Mouse (Mus musculus) stomach, embryonic 16.5 days (tissue): Measurements from ENCODE around the gene AI182371. TPM values are rescaled to one million over a fixed set of nuclear protein-coding genes. Genes with fewer than 3 reads are reported as not detected.

Experiments used
- ATAC-seq: fragments of 200-750 bp; cut with Nextera tagmentation; 2 replicates; pipeline ENCODE4 v1.8.0; 2017; ENCODE audit warnings: moderate number of reproducible peaks, moderate TSS enrichment; ENCODE audit not compliant: insufficient read depth, low FRiP score
- H3K27ac ChIP-seq: fragments of 300-500 bp; sonication (generic); 2 replicates; pipeline ENCODE4 v1.5.1; 2014; ENCODE audit warnings: low read length
- H3K27me3 ChIP-seq: fragments of 300-500 bp; sonication (generic); 2 replicates; pipeline ENCODE4 v1.6.1; 2014; ENCODE audit warnings: low read length, control low read depth, mixed read lengths; ENCODE audit not compliant: control insufficient read depth, insufficient read depth
- H3K36me3 ChIP-seq: fragments of 300-500 bp; sonication (generic); 2 replicates; pipeline ENCODE4 v1.6.1; 2014; ENCODE audit warnings: low read length; ENCODE audit not compliant: control insufficient read depth, insufficient read depth
- H3K4me1 ChIP-seq: fragments of 300-500 bp; sonication (generic); 2 replicates; pipeline ENCODE4 v1.6.1; 2014; ENCODE audit warnings: low read length, control low read depth, mixed read lengths; ENCODE audit not compliant: control insufficient read depth, insufficient read depth
- H3K4me2 ChIP-seq: fragments of 300-500 bp; sonication (generic); 2 replicates; pipeline ENCODE4 v1.6.1; 2014; ENCODE audit warnings: low read depth, low read length, mixed read lengths
- H3K4me3 ChIP-seq: fragments of 300-500 bp; sonication (generic); replicated peaks from 2 replicates; pipeline ENCODE4 v1.5.1; 2014; ENCODE audit warnings: mild to moderate bottlenecking, low read length
- H3K9ac ChIP-seq: fragments of 300-500 bp; sonication (generic); 2 replicates; pipeline ENCODE4 v1.6.1; 2014; ENCODE audit warnings: low read length
- H3K9me3 ChIP-seq: fragments of 300-500 bp; sonication (generic); replicated peaks from 2 replicates; pipeline ENCODE4 v1.6.1; 2016; ENCODE audit warnings: low read length, control low read depth; ENCODE audit not compliant: control insufficient read depth
- WGBS: fragments of 180-500 bp; shearing (Covaris S2); extraction: QIAGEN DNeasy Blood & Tissue Kit; methylation state at CpG from one replicate; pipeline ENCODE4 v1.1.7; 2014; 5-methylcytosine and 5-hydroxymethylcytosine counted together
- polyA plus RNA-seq: library from polyadenylated mRNA; unstranded; fragments of >200 nt; fragmentation: Nextera tagmentation; extraction: Ambion mirVana; gene quantifications from 2 replicates; pipeline ENCODE4 v1.2.1, GENCODE M21; 2015

The AI182371 gene
- polyA plus RNA-seq, 1 experiment from 2014 or later, result 2.5 TPM

GRCm38 (mm10) chr2:35061338-35061737, 40.0 kb downstream of the AI182371 start, which contains the start of gene Hc:
TSS of gene Hc (minus strand) at chr2:35061438.
- Histone ChIP-seq H3K36me3 (no peaks in the 10 kb centered on the region), H3K9ac (no peak within 1 kb of the TSS), H3K27me3 (no peaks in the 10 kb centered on the region), H3K9me3 (no peaks in the 10 kb centered on the region), H3K4me3 (no peak within 1 kb of the TSS), H3K4me1 (no peaks in the 10 kb centered on the region), H3K27ac (no peak within 1 kb of the TSS), H3K4me2 (no peak within 1 kb of the TSS)
- WGBS, result 58% methylated on average over 5 of the region's 5 CpGs
- no peak for ATAC-seq

GRCm38 (mm10) chr2:35060897-35061296, 40.4 kb downstream of the AI182371 start:
- H3K9me3 ChIP-seq, result no peaks in the 10 kb centered on the region
- no peaks in the 10 kb centered on the region for H3K4me1 ChIP-seq
- ATAC-seq, result no peak
- no peaks in the 10 kb centered on the region for H3K36me3 ChIP-seq
- 49% methylated on average over 6 of the region's 6 CpGs for WGBS
- H3K27ac ChIP-seq, result no peak overlapping the region
- H3K4me3 ChIP-seq, result no peak overlapping the region
- H3K27me3 ChIP-seq, result no peaks in the 10 kb centered on the region
- H3K9ac ChIP-seq, result no peak overlapping the region
- no peak overlapping the region for H3K4me2 ChIP-seq

GRCm38 (mm10) chr2:35060256-35060655, 41.1 kb downstream of the AI182371 start:
- Histone ChIP-seq H3K9ac (no peak overlapping the region), H3K27me3 (no peaks in the 10 kb centered on the region), H3K9me3 (no peaks in the 10 kb centered on the region), H3K4me2 (no peak overlapping the region), H3K36me3 (no peaks in the 10 kb centered on the region), H3K4me3 (no peak overlapping the region), H3K4me1 (no peaks in the 10 kb centered on the region), H3K27ac (no peak overlapping the region)
- ATAC-seq, result no peak
- WGBS, result 78% methylated on average over 5 of the region's 5 CpGs

DNA sequence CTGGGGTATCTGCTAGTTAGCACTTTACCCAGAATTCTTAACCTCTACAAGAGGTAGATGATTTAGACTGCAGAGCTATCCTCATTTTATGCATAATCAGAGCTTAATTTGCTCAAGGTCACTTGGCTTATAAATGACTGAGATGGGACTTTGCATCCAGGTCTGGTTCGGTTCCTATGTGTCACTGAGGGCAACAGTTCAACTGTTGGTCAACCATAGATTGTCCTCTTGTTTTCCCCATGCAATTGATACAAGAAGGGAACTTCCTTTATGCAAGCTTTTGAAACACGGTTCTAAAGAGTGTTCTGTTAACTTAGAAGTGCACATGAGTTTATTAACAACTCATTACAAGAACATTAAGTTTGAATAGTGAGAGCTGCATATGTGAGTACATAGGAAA, 43.0 kb downstream of the AI182371 start:
- H3K27me3 ChIP-seq, result no peaks in the 10 kb centered on the region
- 68% methylated on average over 2 of the region's 2 CpGs for WGBS
- no peak overlapping the region for H3K27ac ChIP-seq
- H3K4me3 ChIP-seq, result no peak overlapping the region
- no peaks in the 10 kb centered on the region for H3K4me1 ChIP-seq
- H3K9me3 ChIP-seq, result no peaks in the 10 kb centered on the region
- no peak for ATAC-seq
- no peak overlapping the region for H3K9ac ChIP-seq
- no peaks in the 10 kb centered on the region for H3K36me3 ChIP-seq
- H3K4me2 ChIP-seq, result no peak overlapping the region

DNA sequence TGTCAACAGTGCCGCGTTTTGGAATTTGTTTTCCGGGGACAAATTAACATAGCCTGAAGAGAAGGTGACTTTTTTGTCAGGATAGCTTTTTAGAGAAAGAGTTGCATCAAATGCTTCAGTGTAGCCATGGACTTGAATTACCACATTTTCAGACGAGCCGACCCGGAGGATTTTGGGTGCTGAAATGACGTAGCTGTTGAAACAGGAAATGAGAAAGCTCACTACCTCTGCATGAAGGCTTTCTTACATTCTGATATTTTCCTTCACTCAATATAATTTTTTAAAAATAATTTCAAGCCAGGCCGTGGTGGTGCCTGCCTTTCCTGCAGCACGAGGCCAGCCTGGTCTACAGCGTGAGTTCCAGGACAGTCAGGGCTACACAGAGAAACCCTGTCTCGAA, 44.1 kb downstream of the AI182371 start:
- Histone ChIP-seq H3K36me3 (no peaks in the 10 kb centered on the region), H3K9me3 (no peaks in the 10 kb centered on the region), H3K9ac (no peak overlapping the region), H3K27ac (no peak overlapping the region), H3K4me3 (no peak overlapping the region), H3K4me1 (no peaks in the 10 kb centered on the region), H3K4me2 (no peak overlapping the region), H3K27me3 (no peaks in the 10 kb centered on the region)
- no peak for ATAC-seq
- WGBS, result 79% methylated on average over 11 of the region's 11 CpGs

- no peak overlapping the region for H3K4me3 ChIP-seq
- 37% methylated on average over 5 of the region's 5 CpGs for WGBS
- H3K4me2 ChIP-seq, result no peak overlapping the region
- H3K36me3 ChIP-seq, result no peaks in the 10 kb centered on the region
- H3K27me3 ChIP-seq, result no peaks in the 10 kb centered on the region
- ATAC-seq, result no peak
- H3K9ac ChIP-seq, result no peak overlapping the region
- H3K4me1 ChIP-seq, result no peaks in the 10 kb centered on the region
- no peak overlapping the region for H3K27ac ChIP-seq
- no peaks in the 10 kb centered on the region for H3K9me3 ChIP-seq
Observed at GRCm38 (mm10) chr2:35048851-35049250, 52.5 kb downstream of the AI182371 start.

DNA sequence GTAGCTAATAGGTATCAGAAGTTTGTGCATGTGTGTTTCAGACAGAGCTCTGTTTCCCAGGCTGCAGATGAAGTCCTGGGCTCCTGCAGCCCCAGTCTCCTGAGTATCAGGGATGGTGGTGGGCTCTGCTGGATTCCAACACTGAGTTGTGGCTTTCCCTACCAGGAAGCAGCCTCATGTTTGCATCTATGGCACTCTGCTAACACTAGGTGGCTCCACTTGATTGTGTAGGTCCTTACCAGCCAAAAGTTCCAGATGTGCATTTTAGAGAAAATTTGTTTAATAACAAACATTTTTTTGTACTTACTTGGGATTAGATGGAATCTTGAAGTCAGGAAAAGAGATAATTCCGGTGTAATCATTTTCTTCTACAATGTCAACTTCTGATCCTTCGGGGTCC, 56.4 kb downstream of the AI182371 start:
- Histone ChIP-seq H3K4me1 (no peaks in the 10 kb centered on the region), H3K9me3 (no peaks in the 10 kb centered on the region), H3K27ac (no peak overlapping the region), H3K4me3 (no peak overlapping the region), H3K9ac (no peak overlapping the region), H3K27me3 (no peaks in the 10 kb centered on the region), H3K4me2 (no peak overlapping the region), H3K36me3 (no peaks in the 10 kb centered on the region)
- WGBS, result 63% methylated on average over 2 of the region's 2 CpGs
- no peak for ATAC-seq

DNA sequence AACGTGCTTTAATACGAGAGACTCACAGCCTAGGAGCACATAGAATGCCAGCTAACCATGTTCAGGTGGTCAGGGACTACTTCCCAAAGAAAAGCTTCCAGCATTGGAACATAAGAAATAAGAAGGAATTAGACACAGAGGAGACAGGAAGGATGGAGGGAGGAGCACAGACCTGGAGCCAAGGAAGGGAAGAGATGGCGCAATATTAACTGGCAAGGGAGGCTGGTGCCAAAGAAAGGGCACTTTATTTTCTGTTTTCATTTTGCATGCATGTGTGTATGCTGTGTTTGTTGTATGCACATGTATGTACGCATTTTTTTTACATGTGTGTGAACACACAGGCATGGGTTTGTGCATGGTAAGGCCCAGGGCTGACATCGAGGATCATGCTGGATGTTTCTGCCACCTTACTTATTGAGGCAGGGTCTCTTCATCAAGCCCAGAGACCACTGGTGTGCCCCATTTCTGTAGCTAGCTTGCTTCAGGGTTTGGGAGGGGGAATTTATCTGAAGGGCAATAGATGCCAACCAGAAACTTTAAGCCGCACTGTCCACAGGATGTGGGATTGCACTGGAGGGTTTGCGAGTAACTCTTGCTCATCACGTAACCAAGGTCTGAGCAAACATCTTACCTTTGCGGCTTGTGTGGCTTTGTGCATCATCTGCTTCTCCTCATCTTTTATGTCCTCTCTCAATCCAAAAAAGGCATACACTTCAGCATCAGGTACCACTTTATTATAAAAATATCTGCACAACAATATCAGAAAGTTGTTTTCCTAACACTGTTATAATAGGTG, 62.6 kb downstream of the AI182371 start:
- Histone ChIP-seq H3K4me3 (no peak overlapping the region), H3K4me2 (no peak overlapping the region), H3K27ac (no peak overlapping the region), H3K9me3 (no peaks in the 10 kb centered on the region), H3K4me1 (no peaks in the 10 kb centered on the region), H3K9ac (no peak overlapping the region), H3K36me3 (no peaks in the 10 kb centered on the region), H3K27me3 (no peaks in the 10 kb centered on the region)
- WGBS, result 93% methylated on average over 9 of the region's 9 CpGs
- no peak for ATAC-seq
